Mouse (Mus musculus): ENCODE data around the gene 1700057G04Rik.
"Not testable (repeated sequence)": the region's sequence is repeated elsewhere in the genome, so short reads cannot be mapped to it uniquely, and the experiment has no call there.

1700057G04Rik gene

DNA sequence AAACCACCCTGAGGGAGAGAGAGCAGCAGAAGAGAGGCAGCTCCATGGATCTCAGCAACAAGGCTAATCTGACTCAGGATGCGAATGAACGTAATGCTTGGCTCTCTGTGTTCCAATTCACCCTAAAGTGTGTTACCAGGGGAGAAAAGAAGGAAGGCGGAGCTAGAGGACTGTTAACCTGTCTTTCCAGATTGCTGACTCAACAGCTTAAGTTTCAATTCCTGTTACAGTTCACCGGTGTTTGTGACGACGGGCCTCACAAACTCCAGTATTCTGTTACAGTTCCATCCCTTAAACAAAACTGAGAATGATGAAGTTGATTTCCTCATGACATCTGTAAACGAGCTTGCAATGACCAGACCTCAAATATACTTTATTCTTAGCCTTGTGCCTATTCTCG, 4.1 kb upstream of the 1700057G04Rik start:
- DNase-seq (ENCODE audit: low read depth, low spot score): no peak

DNA sequence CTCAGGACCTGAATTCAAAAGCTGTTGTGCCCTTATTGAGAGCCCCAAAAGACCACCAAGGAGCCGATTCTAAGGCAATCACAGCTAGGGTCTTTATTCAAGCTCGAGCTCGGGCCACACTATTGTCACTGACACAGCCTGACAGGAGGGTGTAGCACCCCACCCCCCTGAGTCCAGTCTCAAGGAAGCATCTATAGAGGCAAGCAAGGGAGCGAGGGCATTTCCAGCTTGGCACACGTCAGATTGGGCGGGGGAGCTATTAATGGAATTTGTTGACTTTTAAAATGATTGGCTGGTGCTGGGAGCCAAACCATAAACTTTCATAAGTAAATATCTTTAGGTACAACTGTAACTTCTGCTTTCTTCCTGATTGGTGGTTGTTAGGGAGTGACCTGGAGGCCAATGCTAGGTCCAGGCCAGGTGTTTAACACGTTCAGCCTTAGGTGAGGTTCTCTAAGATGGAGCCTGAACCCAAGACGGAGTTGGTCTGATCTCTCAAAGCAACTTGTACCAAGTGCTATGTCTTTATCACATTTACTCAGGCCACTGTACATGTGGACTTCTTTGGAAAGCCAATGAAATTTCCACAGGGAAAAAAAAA, 3.5 kb upstream of the 1700057G04Rik start:
- DNase-seq (ENCODE audit: low read depth, low spot score): no peak

DNA sequence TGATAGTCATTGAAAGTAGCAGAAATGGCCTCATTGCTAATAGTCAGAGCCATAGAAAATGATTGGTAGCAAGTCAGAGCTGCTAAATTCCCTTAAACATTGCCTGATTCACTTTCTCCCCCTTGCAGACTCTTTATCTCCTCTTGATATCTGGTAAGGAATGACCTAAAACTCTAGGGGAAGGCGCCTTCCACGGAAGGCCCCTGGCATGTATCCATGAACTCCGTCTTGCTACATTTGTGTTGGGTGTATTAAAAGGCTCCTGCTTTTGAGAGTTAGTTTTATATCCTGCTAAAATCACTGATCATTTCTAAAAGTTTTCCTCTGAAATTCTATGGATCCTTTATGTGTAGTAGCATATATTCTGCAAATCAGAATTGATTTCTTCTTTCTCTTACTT, 7.6 kb downstream of the 1700057G04Rik start:
- no peak for DNase-seq (ENCODE audit: low read depth, low spot score)

DNA sequence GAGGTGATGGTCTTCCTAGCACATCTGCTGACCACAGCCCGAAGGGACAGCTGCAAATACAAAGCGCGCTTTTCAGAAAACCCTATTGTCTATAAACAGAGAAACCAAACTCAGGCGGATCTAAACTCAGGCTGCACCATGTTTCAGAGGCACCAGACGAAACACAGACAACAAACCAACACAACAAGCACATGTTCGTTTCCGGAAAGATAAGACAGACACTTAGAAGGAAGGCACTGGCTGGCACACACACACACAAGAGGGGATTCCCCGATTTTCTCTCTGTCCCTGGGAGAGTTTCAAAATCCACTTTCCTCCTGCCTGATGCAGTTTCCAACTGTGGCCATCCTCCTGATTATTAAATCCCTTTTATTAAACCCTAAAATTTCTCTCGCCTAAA, 16.8 kb downstream of the 1700057G04Rik start:
- DNase-seq (ENCODE audit: low read depth, low spot score): not testable (repeated sequence)

DNA sequence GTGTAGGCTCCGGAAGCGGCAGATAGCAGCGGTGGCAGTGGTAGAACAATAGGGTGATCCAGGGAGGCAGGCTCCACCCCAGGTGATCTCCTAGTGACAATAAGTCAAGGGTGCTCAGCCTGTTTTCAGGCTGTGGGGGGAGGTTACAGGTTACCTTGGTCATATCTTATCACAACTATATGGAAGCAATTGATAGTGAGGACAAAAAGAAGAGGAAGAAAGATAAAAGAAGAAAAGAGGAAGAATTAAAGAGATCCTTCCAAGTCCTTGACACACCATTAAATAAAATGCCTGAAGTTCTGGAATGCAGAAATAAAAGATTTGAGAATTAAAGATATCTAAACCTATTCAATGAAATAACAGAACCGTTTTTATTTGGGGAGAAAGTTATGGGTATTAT, 17.6 kb downstream of the 1700057G04Rik start:
- no peak for DNase-seq (ENCODE audit: low read depth, low spot score)

DNA sequence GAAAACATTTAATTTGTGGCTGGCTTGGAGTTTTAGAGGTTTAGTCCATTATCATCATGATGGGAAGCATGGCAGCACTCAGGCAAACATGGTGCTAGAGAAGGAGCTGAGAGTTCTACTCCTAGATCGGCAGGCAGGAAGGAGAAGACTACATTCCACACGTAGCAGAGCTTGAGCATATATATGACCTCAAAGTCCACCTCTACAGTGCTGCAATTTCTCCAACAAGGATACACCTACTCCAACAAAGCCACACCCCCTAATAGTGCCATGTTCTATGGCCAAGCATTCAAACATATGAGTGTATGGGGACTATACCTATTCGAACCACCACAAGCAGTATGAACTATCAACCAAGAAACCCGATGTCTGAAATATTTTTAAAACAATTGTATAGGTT, 22.2 kb downstream of the 1700057G04Rik start:
- no peak for DNase-seq (ENCODE audit: low read depth, low spot score)

DNA sequence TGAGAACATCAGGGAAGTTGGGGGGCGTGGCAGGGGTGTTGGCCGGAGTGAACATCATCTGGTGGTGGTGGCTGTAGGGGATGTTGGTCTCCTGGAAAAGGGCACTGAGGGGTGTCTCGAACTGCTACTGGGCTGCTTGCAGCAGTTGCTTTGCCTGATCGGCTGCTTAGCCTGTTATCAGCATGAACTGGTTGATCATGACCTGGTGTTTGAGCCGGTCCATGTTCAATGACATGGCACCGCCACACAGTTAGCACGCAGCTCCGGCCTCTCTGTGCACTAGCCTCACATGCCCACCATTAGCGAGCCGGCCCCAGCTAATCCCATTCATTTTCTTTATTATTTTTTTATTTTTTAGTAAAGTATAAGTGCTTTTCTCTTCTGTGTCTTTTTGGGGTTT, 25.7 kb downstream of the 1700057G04Rik start:
- DNase-seq (ENCODE audit: low read depth, low spot score): no peak

DNA sequence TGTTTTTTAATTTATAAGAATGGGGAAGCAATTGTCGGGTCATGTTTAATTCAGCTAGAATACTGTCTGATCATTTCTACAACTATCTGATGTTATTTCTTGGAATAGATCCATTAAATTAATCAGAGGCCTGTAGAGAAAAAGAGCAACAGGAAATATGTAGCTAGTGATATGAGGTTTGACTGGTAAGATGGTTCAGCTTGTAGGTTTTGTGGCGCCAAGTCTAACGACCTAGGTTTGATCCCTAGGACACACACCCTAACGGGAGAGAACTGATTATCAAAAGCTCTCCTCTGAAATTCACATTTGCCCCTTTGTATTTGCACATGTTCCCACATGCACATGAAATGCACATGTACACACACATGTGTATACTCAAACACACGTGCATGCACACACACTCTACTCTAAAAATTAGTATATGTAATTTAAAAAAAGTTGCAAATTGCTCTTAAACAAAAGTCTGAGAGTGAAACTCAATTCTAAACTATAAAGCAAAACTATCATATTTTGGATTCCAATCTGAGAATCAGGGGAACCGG, 26.2 kb downstream of the 1700057G04Rik start:
- no peak for DNase-seq (ENCODE audit: low read depth, low spot score)

DNA sequence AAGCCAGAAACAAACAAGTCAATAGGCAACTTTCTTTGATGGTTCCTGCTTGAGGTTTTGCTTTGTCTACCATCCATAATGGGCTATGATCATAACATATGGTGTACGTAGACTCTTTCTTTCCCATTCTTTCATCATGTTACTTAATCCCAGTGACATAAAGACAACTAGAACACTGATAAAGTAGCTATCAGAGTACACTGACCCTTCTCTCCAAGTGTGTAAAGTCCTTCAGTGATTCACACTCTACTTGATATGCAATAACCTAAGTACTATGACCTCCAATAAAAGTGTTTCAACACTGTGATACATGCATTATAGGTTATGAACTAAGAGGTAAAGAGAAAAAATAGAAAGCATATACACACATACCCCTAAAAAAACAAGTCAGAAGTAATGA, 27.9 kb downstream of the 1700057G04Rik start:
- no peak for DNase-seq (ENCODE audit: low read depth, low spot score)

DNA sequence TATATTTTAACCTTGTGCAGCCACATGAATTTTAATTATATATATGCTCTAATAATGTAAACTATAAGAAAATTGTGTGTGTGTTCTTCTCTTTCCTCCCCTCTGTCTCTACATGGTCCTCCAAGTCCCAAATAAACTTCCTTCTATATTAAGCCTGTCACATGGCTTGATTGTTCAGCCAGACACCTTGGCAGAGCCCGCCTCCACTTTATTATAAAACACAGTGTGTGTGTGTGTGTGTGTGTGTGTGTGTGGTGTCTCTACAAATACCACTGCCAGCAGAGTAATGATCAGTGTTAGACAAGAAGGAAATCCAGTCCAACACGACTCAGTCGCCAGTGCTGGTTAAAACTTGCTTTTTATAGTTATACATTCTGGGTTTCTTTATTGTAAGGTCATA, 28.5 kb downstream of the 1700057G04Rik start:
- DNase-seq (ENCODE audit: low read depth, low spot score): no peak

DNA sequence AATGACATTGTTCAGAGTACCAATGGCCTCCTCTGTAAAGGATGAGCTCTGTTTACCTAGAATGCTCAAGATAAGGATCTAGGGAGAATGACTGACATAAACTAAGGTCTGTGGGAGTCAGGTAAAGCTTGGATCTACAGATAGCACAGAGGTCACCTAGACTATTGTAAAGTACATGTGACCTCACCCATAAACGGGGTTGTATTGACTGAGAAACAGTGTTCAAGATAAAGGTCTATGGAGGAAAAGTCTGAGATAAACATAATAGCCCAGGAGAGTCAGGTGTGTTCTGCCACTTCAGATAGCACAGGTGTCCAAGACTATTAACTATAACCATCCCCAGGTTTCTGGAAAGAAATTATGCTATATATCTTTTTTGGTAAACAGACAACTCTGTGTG, 29.8 kb downstream of the 1700057G04Rik start:
- DNase-seq (ENCODE audit: low read depth, low spot score): no peak

DNA sequence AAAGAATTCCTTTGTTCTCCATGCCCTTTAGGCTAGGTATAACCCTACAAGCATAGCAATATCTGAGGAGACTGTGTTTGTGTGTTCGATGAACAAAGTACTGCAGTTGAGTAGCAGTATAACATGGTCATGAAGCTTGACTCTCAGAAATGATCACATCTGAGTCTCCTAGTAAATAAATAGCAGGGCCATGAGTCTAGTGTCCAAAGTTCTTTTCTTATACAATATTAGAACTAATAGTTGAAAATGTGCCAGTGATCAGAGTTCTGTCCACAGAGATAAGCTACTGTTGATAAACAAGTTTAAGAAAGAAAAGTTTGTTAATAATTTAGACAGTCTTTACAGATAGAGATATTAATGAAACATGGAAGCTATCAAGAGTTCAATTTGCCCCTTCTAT, 42.7 kb downstream of the 1700057G04Rik start:
- DNase-seq (ENCODE audit: low read depth, low spot score): no peak

DNA sequence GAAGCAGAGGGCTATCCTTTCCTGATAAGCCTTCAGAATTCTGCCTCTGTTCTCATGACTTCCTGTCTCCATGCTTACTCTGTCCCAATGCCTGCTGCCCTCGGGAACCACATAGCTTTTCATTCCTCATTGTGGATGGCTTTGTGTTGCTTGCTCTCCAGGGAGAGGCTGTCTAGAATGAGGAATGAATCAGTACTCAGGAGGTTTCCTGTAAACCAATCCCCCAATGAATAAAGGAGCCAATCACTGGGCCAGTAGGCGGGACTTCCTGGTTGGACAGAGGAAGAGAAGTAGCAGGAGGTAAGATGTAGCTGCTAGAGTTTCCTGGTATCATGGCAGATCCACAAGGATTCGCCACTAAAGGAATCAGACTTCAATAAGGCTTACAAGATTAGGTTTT, 44.1 kb downstream of the 1700057G04Rik start:
- no peak for DNase-seq (ENCODE audit: low read depth, low spot score)

DNA sequence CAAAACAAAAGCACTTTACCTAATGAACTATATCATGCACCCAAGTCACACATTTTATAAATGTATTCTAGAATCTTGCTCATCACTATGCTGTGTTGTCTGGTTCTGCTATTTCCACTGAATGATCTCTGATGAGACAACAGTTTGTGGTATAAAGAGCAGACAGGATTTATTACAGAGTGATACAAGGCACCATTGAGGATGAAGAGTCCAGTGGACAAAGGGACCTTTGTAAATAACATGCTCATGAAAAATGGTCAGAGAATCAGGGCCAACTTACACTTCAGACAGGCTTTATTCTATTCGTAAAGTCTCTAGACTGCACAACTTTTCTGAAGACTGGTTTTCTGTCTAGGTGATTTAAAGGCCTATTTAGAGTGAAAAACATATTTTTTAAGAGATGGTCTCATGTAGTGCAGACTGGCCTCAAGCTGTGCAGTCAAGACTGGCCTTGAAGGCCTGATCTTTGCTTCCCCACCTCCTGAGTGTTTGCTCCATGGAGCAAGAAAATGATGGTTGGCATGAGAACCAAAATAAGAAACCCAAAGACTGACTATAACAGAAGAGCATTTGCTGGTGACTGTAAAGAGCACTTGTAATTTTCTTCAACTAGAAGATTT, 51.6 kb downstream of the 1700057G04Rik start:
- no peak for DNase-seq (ENCODE audit: low read depth, low spot score)

DNA sequence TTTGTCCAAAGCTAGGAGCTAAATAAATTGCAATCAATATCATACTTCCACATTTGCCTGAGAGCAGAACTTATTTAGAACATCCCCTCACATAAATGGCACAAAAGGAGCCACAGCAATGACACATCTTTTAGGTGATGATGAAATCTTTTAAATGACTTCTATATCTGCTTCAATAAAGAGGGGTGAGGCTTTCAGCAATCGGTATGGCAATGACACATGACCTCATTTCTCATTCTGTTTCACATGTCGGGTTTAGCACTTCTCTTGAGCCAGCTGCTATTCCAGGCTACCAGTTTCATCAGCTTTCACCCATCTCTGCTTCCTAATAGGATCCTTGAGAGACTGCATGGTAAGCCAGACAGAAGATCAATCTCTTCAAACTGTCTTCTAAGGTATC, 54.3 kb downstream of the 1700057G04Rik start:
- no peak for DNase-seq (ENCODE audit: low read depth, low spot score)

DNA sequence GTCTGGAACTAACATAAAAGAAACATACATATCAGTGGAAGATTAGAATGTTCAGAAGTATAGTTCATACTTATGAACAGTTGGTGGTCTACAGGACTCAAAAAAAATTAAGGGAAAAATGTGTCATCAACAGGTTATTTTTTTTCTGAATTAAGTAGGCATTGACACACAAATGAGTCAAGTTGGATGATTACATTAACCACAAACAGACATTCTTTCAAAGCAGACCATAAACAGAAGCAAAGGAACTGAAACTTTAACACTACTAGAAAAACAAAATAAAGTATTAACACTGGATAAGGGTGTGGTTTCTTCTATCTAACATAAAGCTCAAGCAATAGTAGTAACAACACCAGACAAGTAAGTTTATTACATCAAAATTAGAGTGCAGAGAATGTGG, 59.7 kb downstream of the 1700057G04Rik start:
- DNase-seq (ENCODE audit: low read depth, low spot score): no peak

DNA sequence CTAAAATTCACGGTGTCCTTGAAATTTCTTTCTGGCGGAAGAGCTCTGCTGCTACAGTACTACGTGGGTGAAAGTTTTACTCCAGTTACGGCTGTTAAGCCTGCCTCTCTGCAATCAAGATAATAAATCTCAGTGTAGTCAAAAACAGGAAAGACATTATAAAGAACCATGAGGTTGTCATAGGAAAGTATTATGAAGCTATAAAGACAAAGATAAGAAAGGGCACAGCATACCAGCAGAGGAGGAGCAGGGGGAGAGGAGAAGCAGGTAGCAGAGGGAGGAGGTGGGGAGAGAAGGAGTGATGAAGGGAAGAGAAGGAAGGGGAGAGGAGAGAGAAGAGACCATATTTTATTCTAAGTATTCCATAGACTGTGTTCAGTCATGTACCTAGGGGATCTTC, 64.7 kb downstream of the 1700057G04Rik start:
- DNase-seq (ENCODE audit: low read depth, low spot score): no peak

DNA sequence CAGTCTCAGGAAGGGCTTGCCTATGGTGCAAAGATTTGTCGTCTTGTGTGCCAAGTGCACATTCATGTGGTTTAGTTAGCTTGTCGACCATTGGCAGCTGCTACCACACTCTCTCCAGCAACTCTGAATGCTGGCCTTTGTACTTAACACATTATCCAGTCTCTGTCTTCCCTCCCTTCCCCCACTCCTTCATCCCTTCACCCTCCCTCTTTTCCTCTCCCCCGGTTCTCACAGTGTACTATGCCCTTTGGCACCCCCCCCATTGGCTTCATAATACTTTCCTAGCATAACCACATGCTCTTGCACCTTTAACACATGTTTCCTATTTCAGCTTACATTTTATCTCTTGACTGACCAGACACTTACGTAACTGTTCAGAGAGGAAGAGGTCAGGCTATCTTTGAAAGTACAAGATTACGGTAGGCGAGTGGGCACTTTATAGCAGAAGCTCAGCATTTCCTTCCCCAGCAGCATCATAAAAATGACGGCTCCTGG, 65.6 kb downstream of the 1700057G04Rik start:
- peak; percentile 10 for DNase-seq (ENCODE audit: low read depth, low spot score)

DNA sequence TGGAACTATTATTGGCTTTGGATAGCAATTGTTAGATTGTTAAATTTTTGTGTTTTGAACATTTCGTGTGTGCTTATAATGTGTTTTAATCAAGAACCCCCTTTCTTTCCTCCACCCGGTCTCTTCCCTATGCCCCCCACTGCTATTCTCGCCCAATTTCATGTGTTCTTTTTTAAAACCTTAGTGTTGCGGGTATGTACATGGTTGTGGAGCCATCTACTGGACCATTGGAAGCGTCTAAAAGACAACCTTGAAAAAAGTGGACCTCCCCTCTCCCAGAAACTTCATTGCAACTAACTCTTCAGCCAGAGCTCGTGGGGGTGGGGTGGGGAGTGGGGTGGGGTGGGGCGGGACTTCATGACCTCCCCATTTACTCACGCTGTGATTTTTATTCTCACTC, 66.2 kb downstream of the 1700057G04Rik start:
- DNase-seq (ENCODE audit: low read depth, low spot score): no peak

DNA sequence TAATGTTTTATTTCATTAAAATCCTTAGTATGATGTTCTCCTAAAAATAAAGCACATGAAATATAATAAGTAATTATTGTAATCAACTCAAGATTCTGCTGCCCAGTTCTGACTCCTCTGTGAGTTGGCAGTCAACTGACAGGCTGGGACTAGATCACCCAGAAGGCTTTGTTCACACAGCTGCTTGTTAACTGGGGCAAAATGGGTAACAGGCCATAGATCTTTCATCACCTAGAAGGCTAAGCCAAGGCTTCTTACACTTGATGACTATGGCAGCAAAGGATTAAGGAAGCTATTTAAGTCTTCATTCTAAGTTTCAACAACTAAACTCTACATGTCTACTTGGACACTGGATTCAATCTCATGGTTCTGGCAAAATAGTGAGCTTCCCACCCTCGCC, 68.8 kb downstream of the 1700057G04Rik start:
- DNase-seq (ENCODE audit: low read depth, low spot score): no peak

DNA sequence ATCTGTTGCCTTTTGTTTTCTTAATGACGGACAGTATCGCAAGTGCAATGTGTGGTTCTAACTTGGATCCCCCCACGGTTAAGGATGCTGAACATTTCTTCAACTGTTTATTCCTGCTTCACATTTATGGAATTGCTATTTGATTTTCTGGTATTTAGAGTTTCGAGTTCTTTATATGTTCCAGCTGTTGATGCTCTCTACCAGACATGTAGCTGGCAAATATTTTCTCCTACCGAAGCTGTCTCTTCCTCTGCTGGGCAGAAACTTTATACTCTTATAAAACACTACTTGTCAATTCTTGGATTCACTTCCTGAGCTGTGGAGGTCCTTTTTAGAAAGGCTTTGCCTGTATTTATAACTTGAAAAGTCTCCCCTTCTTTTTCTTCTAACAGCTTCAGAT, 70.1 kb downstream of the 1700057G04Rik start:
- no peak for DNase-seq (ENCODE audit: low read depth, low spot score)

DNA sequence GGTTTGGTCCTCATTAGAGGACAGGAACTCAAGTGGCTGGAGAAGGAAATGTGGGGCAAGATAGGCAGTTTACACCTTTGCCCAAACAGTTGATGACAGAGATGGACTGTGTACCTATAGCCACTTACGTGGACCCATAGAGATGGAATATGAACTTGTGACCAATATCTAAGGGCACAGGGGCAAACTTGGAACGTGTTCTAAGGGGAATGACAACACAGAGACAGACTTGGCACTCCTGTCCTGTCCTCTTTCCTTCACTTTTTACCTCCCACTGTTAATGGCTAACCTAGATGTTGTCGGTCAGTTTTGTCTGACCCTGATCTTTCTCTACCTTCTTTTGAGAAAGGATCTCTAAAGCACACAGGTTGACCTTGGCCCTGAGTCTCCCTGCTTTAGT, 74.2 kb downstream of the 1700057G04Rik start:
- DNase-seq (ENCODE audit: low read depth, low spot score): no peak

DNA sequence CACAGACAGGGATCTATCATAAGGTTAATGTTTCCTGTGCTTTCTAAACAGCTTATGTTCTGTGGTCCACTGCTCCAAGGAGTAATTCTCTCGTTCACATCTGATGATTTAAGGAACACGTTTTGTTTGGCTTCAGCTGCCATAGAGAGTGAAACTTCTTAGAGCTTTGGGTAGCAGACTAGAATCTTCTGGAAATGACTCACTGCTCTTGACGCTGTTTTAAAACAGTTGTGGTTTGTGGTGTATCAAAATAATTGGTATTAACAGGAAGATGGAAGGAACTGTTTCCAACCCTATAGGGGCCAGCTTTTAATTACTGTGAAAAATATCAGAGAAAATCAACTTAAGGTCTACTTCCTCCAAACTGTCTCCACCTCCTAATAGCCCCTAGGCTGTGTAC, 75.2 kb downstream of the 1700057G04Rik start:
- DNase-seq (ENCODE audit: low read depth, low spot score): no peak

Measured in brain, adult 2 months (tissue).